Mouse (Mus musculus): ENCODE results near the gene Olfr810. TPM values are rescaled to one million over a fixed set of nuclear protein-coding genes. Genes with fewer than 3 reads are reported as not detected.

Olfr810 gene
- total RNA-seq (2021): not detected
- long read RNA-seq, experiment 1: 0 reads
- long read RNA-seq, experiment 2: 0 reads

GRCm38 (mm10) chr10:129794817-129795216, at the start of gene Olfr810:
TSS of gene Olfr810 (minus strand) at chr10:129794917.
- no peak for DNase-seq (ENCODE audit: low spot score in 2 of 2)

- no peak for DNase-seq (ENCODE audit: low spot score in 2 of 2)
These were observed 9.6 kb upstream of the Olfr810 start, which contains the start of gene Olfr811 for GRCm38 (mm10) chr10:129804296-129804695. TSS of gene Olfr811 (minus strand) at chr10:129804396.

- no peak for DNase-seq (ENCODE audit: low spot score in 2 of 2)
These were observed 16.6 kb downstream of the Olfr810 start for GRCm38 (mm10) chr10:129778123-129778522.

DNA sequence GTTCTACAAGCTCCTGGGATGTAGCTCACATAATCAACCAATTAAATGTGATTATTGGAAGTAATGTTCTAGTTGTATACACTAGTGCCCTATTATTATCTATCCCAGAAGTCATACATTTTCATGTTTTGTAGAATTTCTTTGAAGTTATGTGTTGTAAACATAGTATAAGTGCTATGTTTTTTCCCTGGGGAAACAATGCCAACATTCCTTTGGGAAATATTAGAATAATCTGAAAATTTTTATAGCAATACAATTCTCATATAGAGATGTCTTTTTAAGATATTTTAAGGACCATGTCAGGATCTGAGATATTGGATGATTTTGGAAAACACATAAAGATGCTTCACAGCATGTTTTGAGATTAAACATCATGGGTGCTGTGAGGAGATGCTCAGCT, 20.4 kb downstream of the Olfr810 start, which contains the start of gene Olfr809:
Olfr809 (plus strand) TSS at position 301 of the 400 bp plus-strand sequence.
- DNase-seq (ENCODE audit: low spot score in 2 of 2): no peak

DNA sequence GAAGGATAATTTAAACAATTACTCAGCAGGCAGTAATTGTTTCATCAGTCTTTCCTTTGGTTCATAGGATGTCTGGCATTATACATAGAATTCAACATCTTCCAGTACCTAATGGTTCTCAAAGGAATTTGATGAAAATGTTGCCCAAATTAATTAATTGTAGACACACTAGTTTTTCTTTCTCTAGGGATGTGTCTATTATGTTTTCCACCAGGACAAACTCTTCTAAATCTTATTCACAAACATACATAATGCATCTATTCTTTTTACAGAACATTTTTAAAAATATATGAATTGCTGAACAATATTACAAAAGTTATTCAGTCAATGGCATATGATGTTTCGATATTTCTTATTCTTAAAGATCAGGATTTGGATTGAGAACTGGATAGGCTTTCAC, 29.5 kb downstream of the Olfr810 start, which contains the start of gene Olfr808:
Olfr808 (plus strand) TSS at position 301 of the 400 bp plus-strand sequence.
- no peak for DNase-seq (ENCODE audit: low spot score in 2 of 2)

- no peak for DNase-seq (ENCODE audit: low spot score in 2 of 2)
These were observed 37.0 kb downstream of the Olfr810 start, which contains the start of gene Olfr807 for GRCm38 (mm10) chr10:129757693-129758092. TSS of gene Olfr807 (minus strand) at chr10:129757793.

DNA sequence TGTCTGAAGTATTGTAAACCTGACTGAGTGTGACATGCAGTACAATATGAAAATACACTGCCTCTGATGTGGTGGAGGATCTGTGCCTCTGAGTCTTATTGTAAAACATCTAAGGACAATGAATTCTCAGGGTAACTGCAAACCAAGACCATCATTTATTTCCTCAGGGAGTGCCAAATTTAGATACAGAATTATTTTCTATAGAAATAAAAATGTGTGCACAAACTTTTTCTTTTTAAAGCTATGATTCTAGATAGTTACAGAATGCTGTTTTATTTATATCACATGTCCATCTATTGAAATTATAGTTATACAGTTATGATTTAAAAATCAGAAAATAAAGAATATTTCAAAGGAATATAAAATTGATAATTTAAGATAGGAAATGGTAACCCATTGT, 52.9 kb downstream of the Olfr810 start, which contains the start of gene Olfr806:
Olfr806 (minus strand) TSS at position 101 of the 400 bp plus-strand sequence.
- no peak for DNase-seq (ENCODE audit: low spot score in 2 of 2)

Other genes starting within 250 kb of the Olfr810 start
- gene Olfr794, start 227.3 kb downstream of the Olfr810 start, total RNA-seq (2021): not detected
- not detected for gene Olfr796, start 182.3 kb downstream of the Olfr810 start, total RNA-seq (2021)
- gene Olfr798, start 167.0 kb downstream of the Olfr810 start, total RNA-seq (2021): not detected
- gene Olfr799, start 157.4 kb downstream of the Olfr810 start, total RNA-seq (2021): not detected
- gene Olfr800, start 137.2 kb downstream of the Olfr810 start, total RNA-seq (2021): not detected
- gene Olfr801, start 121.1 kb downstream of the Olfr810 start, total RNA-seq (2021): not detected
- gene Olfr802, start 106.7 kb downstream of the Olfr810 start, total RNA-seq (2021): under 1 TPM; 0.10 to 0.18 TPM
- not detected for gene Olfr803, start 100.6 kb downstream of the Olfr810 start, total RNA-seq (2021)
- gene Olfr804, start 91.7 kb downstream of the Olfr810 start, total RNA-seq (2021): not detected
- not detected for gene Olfr805, start 65.5 kb downstream of the Olfr810 start, total RNA-seq (2021)
- gene Olfr806, start 53.0 kb downstream of the Olfr810 start, total RNA-seq (2021): not detected
- not detected for gene Olfr807, start 37.1 kb downstream of the Olfr810 start, total RNA-seq (2021)
- not detected for gene Olfr808, start 29.4 kb downstream of the Olfr810 start, total RNA-seq (2021)
- gene Olfr809, start 20.3 kb downstream of the Olfr810 start, total RNA-seq (2021): not detected
- gene Olfr811, start 9.5 kb upstream of the Olfr810 start, total RNA-seq (2021): not detected
- not detected for gene Olfr812, start 51.2 kb upstream of the Olfr810 start, total RNA-seq (2021)
- not detected for gene Olfr813, start 60.5 kb upstream of the Olfr810 start, total RNA-seq (2021)
- not detected for gene Olfr814, start 84.9 kb upstream of the Olfr810 start, total RNA-seq (2021)
- not detected for gene Olfr815, start 111.0 kb upstream of the Olfr810 start, total RNA-seq (2021)
- gene Olfr816, start 120.7 kb upstream of the Olfr810 start, total RNA-seq (2021): not detected
- gene Olfr818, start 154.2 kb upstream of the Olfr810 start, total RNA-seq (2021): not detected
- not detected for gene Olfr819, start 172.3 kb upstream of the Olfr810 start, total RNA-seq (2021)
- gene Olfr247, start 181.2 kb upstream of the Olfr810 start, total RNA-seq (2021): not detected
- not detected for gene Gm10310, start 190.1 kb upstream of the Olfr810 start, total RNA-seq (2021)
- gene Olfr820, start 217.7 kb upstream of the Olfr810 start, total RNA-seq (2021): not detected
- not detected for gene Olfr821, start 235.4 kb upstream of the Olfr810 start, total RNA-seq (2021)

Data from layer of hippocampus, postnatal 14 days (tissue).